Mouse (Mus musculus) cerebellum, postnatal 25 days (tissue): ENCODE data around the gene Baz1b.

ENCODE experiments used
- DNase-seq, 2 experiments: peaks; one replicate each; pipeline ENCODE4 v3.0.0; 2021; ENCODE audit warnings: mixed read lengths in 2 of 2

Baz1b gene

DNA sequence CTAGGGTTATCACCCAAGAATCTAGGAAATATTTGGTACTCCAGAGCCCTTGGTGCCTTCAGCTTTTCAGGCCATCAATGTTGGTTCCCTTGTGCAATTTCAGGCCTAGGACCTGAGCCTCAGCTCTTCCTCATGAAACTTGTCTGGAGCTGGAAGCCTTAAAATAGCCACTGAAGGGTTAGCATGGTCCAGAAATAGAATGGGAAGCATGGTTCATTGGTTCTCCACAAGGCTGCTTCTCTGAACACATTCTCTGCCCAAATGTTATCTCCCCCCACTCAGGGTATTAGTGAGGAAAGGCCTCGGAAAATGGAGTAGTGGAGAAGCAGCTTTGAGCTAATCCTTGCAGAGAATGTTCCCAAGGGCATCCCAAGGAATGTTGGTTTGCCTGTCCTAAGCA is 54.4 kb downstream of the Baz1b start:
- no peak for DNase-seq

DNA sequence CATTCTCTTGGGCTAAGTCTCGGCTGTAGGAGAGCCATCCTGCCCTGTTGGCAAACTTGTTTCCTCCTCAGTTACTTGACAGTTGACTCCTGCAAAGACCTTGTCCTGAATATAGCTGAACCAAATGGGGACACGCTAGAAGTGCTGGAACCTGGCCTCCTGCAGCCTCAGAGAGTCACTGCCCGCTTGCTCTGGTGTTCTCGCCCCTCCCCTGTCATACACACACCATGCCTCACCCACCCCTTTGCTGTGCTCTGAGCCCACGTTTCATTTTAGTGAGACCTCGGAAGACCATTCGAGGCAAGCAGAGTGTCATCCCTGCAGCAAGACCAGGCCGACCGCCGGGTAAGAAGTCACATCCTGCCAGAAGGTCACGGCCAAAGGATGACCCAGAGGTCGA is 55.1 kb downstream of the Baz1b start:
- DNase-seq = no peak

- peak in 1 of 2 experiments; percentile 18 for DNase-seq
Observed at GRCm38 (mm10) chr5:135242608-135243007, 55.5 kb downstream of the Baz1b start.

DNA sequence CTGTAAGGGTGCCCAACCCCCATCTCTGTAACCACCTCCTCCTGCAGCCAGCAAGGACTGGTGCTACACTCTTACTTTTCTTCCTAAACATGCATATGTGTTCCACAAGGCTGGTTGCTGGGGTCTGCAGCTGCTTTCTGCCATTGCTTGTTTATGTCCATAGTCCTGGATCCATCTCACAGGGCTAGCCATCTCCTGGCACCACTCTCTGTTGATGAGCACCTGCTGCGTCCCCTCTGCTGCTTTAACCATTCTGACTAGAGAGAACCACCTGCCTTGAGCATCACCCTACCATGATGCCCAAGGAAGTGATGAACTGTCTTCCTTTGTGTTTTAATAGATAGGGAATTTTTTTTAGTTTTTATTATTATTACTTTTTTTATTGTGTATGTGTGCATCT is 56.1 kb downstream of the Baz1b start:
- DNase-seq = peak; percentile 53 to 59

GRCm38 (mm10) chr5:135246531-135246930 is 59.5 kb downstream of the Baz1b start:
- DNase-seq = no peak

DNA sequence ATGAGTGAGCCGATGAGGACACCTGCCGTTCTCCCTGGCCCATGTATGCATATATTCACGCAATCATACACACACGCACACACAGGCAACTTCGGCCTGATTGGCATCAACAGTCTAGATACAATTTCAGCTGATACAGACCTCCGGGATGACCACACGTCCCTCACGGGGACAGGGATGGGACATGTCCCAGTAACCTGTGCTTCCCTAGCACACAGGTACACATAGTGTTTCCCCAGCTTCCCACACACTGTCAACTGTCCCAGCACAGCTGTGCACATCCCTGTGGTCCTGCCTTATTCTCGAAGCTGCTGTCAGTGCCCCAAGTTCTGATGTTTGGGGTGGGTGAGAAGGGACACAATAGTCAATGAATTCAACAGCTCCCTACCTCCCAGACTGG is 60.3 kb downstream of the Baz1b start:
- DNase-seq = no peak

- DNase-seq = no peak
Observed at GRCm38 (mm10) chr5:135248956-135249676, 62.1 kb downstream of the Baz1b start.

- DNase-seq = peak in 1 of 2 experiments; percentile 21
Observed at GRCm38 (mm10) chr5:135250186-135251078, 63.4 kb downstream of the Baz1b start.

DNA sequence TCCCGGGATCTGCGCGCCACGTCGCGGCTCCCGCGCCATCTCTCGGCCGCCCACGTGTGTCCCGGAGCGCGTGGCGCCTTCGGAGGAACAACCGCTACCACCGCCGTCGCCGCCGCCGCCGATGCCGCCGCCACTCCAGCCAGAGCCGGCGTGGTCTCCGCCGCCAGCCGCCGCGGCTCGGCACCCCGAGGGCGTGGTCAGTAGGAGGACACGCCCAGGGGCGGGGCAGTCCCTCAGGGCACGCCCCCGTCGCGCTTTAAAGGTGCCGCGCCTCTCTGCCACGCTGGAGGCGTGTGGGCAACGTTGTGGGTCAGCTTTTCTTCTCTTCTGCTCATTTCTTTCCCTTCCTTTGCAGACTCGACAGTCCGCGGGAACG is 64.0 kb downstream of the Baz1b start, which contains the start of gene Fzd9:
TSS of gene Fzd9 (minus strand) at position 152 of the 376 bp plus-strand sequence.
- peak; percentile 72 to 84 for DNase-seq

DNA sequence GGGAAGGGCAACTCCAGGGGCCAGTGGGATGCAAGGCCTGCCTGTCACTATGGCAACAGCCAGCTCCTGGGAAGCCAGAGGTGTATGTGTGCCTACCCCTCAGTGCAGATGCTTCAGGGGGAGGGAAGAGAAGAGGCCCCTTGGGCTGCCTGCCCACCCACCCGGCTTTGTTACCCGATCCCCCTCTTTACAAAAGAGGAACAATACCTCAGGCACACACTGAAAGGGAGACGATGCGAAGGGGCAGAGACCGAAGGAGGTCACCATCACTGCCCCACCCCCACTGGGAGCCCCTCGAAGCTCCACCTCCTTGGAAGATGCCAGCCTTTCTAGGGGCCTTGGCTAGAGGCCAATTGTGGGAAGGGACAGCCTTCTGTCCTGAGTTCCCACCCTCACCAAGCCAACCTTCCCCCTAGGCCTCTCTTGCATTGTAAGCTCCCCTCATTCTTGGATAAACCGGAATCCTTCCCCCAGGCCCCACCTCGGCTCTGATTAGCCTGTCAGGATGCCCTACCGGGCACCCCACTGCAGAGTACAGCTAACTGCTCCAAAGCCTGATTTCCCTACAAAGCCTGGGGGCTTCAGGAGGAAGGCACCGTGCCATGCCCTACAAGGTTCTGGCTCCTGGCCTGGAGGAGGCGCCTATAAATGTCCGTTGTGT is 66.8 kb downstream of the Baz1b start:
- no peak for DNase-seq

DNA sequence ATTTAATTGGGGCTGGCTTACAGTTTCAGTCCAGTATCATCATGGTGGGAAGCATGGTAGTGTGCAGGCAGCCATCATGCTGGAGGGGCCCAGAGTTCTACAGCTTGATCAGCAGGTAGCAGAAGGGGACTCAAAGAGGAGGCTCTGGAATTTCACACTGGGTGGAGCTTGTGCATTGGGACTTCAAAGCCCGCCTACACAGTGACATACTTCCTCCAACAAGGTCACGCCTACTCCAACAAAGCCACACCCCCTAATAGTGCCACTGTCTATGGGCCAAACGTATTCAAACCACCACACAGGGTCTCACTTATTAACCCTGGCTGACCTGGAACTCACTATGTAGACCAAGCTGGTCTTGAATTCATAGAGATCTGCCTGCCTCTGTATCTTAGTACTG is 69.1 kb downstream of the Baz1b start:
- DNase-seq = no peak

DNA sequence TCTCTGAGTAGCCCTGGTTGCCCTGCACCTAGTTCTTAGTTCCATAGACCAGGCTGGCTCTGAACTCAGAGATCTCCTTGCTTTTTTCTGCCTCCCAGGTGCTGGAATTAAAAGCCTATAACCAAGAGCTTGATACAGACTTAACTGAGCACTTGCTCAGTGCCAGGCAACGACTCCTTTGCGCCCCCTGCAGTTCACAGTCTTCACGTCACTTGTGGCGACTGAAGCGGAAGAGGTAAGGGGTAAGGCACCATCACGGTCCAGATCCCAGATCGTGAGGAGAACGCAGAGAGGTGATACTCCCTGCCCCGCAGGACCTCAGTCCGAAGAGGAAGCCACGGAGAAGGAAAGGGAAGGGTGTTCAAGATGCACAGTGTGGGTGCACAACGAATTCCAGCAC is 70.5 kb downstream of the Baz1b start:
- DNase-seq = peak in 1 of 2 experiments; percentile 32

DNA sequence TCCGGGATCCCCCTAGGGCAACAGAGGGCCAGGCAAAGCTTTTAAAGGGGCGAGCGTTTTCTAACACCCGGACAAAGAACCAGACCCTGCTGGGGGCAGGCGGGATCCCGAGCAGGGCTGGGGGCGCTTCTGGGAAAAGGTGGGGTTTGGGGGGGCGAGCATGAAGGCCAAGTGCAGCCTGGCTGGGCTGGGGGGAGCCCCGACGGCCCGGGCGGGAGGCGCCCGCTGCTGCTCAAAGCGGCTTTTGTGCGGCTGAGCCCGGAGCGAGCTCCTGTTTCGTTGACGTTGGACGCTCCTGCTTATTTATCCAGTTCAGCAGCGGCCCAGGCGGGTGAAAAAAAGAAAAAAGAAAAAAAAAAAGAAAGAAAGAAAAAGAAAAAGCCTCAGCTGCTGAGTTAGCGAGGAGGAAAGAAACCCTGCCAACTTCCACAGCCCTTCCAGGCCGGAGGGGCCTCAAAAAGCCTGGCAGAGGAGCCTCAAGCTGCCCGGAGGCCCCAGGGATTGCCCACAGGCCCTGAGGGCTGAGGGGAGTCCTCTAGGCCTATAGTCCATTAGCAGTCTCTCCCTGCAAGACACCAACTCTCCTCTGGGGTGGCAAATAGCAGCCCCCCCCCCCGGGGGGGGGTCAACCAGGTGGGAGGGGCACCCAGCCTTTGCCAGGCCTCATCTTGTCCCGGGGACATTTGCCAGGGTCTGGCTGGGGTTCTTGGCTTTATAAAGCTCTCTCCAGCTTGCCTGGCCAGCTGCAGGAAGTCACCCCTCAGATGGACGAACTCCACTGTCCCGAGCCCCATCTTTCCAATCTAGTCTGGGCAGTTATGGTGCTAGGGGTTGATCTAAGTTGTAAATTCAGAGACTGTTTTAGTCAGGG is 71.5 kb downstream of the Baz1b start:
- peak; percentile 11 to 24 for DNase-seq

- peak; percentile 16 to 27 for DNase-seq
Observed at GRCm38 (mm10) chr5:135263866-135264503, 76.9 kb downstream of the Baz1b start.

- no peak for DNase-seq
Observed at GRCm38 (mm10) chr5:135264548-135264947, 77.5 kb downstream of the Baz1b start.

DNA sequence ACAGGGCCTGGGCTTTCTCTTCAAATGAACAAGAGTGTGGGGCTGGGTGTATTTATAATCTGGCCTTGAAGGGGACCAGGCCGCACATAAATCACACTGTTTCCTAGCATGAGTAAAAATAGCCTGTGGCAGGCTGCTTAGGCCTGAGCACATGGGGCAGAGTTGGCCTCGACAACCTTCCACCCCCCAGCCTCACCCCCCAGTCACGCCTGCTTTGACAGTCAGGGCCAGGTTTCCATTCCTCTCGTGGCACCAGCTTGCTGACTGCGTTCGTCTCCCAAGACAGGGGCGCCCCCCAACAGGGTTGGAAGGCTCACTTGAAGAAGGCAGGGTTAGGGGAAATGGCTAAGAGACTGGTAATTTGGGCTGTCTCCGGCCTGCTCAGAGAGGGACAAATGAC is 82.4 kb downstream of the Baz1b start:
- DNase-seq = no peak

DNA sequence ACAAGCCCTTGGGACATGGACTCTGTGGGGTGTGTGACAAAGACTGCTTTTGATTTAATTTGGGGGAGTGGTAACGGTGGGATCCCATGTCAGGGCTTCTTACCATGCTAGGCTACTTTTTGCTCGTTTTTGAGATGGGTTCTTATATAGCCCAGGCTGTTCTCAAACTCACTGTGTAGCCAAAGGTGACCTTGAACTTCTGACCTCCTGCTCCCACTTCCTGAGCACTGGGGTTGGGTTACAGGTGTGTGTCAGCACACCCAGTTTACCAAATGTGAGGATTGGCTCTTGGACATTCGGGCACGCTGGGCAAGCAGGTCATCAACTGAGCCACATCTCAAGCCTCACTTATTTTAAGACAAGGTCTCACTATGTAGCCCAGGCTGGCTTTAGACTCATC is 83.3 kb downstream of the Baz1b start:
- no peak for DNase-seq

- peak; percentile 74 to 83 for DNase-seq
Observed at GRCm38 (mm10) chr5:135271563-135272165, 84.6 kb downstream of the Baz1b start.

GRCm38 (mm10) chr5:135274663-135275396 is 87.8 kb downstream of the Baz1b start:
- DNase-seq = no peak

GRCm38 (mm10) chr5:135276597-135276996 is 89.5 kb downstream of the Baz1b start:
- peak in 1 of 2 experiments; percentile 12 for DNase-seq

- DNase-seq = no peak
Observed at GRCm38 (mm10) chr5:135280226-135280625, 93.2 kb downstream of the Baz1b start.
